Comparison of ENCODE assay signal across 28 mouse cellular contexts in the genomic region with DNA sequence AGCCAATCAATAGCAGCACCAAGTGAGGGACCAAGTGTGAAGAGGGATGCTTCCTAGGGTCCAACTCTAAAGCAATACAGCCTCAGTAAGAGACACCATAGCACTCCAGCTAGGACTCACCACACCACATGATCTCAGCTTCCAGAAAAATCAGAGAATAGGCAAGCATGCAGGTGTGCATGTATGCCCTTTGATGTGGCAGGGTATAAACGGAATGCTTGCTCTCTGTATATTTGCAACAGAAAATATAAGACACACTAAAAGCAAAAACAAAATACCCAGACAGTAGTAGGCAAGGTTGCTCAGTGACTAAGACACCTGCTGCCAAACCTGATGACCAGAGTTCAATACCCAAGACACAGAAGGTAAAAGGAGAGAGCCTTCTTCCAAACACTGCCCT. TPM values are rescaled to one million over a fixed set of nuclear protein-coding genes. Genes with fewer than 3 reads are reported as not detected.
DNase-seq lines count a peak whose midpoint lies in the region; ATAC-seq and TF ChIP-seq lines count a peak whose summit lies in the region.
"Had no signal": no experiment of that assay in that cellular context is flagged by ENCODE, and none has a peak within 500 bp of the region (broad histone marks: within the 10 kb centered on the region; RNA-seq: fewer than 3 reads in every experiment).

No protein-coding gene starts in this region.

- no peaks in the 10 kb centered on the region for H3K9me3 ChIP-seq in heart, postnatal 0 days (replicated peaks; ENCODE audit: control insufficient read depth, low read length)
- no peaks in the 10 kb centered on the region for H3K9me3 ChIP-seq in midbrain, embryonic 11.5 days (ENCODE audit: control insufficient read depth, low read length)
- no peaks in the 10 kb centered on the region for H3K9me3 ChIP-seq in hindbrain, embryonic 16.5 days (ENCODE audit: control insufficient read depth, low read length)
- H3K9me3 ChIP-seq: embryonic facial prominence, embryonic 12.5 days; embryonic facial prominence, embryonic 15.5 days; G1E; heart, embryonic 12.5 days; heart, embryonic 15.5 days had no signal

- H3K9ac ChIP-seq in heart, postnatal 0 days (replicated peaks; ENCODE audit: low read depth, low read length), result no peak overlapping the region
- H3K9ac ChIP-seq in heart, adult 2 months (ENCODE audit: low read depth, low read length), result no peak overlapping the region
- no peak overlapping the region for H3K9ac ChIP-seq in midbrain, embryonic 11.5 days (ENCODE audit: low read length)
- no peak overlapping the region for H3K9ac ChIP-seq in hindbrain, embryonic 16.5 days (ENCODE audit: low read depth, low read length)
- H3K9ac ChIP-seq: embryonic facial prominence, embryonic 12.5 days; embryonic facial prominence, embryonic 15.5 days; forebrain, postnatal 0 days; heart, embryonic 12.5 days; heart, embryonic 15.5 days; hindbrain, embryonic 14.5 days had no signal

- H3K4me3 ChIP-seq in heart, postnatal 0 days (ENCODE audit: low read depth, low read length), result no peak overlapping the region
- no peak overlapping the region for H3K4me3 ChIP-seq in heart, adult 2 months
- no peak overlapping the region for H3K4me3 ChIP-seq in lung, adult 2 months (replicated peaks; ENCODE audit: extremely low read depth, low read depth, low read length)
- no peak overlapping the region for H3K4me3 ChIP-seq in midbrain, embryonic 11.5 days (ENCODE audit: low read depth, low read length)
- H3K4me3 ChIP-seq in hindbrain, embryonic 16.5 days (ENCODE audit: low read length), result no peak overlapping the region
- H3K4me3 ChIP-seq: embryonic facial prominence, embryonic 12.5 days; embryonic facial prominence, embryonic 15.5 days; gastrocnemius, adult 2 months; heart, embryonic 12.5 days; heart, embryonic 15.5 days had no signal

- TF ChIP-seq POLR2A in heart, adult 2 months (IDR thresholded peaks at IDR 0.05; ENCODE audit: insufficient read depth, low read depth, low read length), result no peak
- no peak for TF ChIP-seq POLR2A in lung, adult 2 months (IDR thresholded peaks at IDR 0.05; ENCODE audit: borderline replicate concordance, extremely low read depth, low read depth, low read length)

- H3K4me2 ChIP-seq in heart, postnatal 0 days (ENCODE audit: low read depth, low read length), result no peak overlapping the region
- H3K4me2 ChIP-seq in midbrain, embryonic 11.5 days, result no peak overlapping the region
- H3K4me2 ChIP-seq in hindbrain, embryonic 16.5 days (ENCODE audit: low read length), result no peak overlapping the region
- H3K4me2 ChIP-seq: embryonic facial prominence, embryonic 12.5 days; embryonic facial prominence, embryonic 15.5 days; heart, embryonic 12.5 days; heart, embryonic 15.5 days; hindbrain, embryonic 14.5 days had no signal

- peak overlapping the region; percentile 11; the same call in 1 of the 2 replicates for H3K27ac ChIP-seq in heart, postnatal 0 days (ENCODE audit: low read depth)
- no peak overlapping the region for H3K27ac ChIP-seq in heart, adult 2 months
- no peak overlapping the region for H3K27ac ChIP-seq in midbrain, embryonic 11.5 days (ENCODE audit: low read depth, low read length)
- H3K27ac ChIP-seq in hindbrain, embryonic 16.5 days (ENCODE audit: low read depth, low read length), result no peak overlapping the region
- H3K27ac ChIP-seq: embryonic facial prominence, embryonic 12.5 days; embryonic facial prominence, embryonic 15.5 days; gastrocnemius, adult 2 months; heart, embryonic 15.5 days; hindbrain, embryonic 14.5 days had no signal

- no peak for TF ChIP-seq CTCF in heart, postnatal 0 days (IDR thresholded peaks at IDR 0.05; ENCODE audit: low read depth)
- TF ChIP-seq CTCF in heart, adult 2 months (IDR thresholded peaks at IDR 0.05), result no peak
- no peak for TF ChIP-seq CTCF in lung, adult 2 months (IDR thresholded peaks at IDR 0.05; ENCODE audit: insufficient read depth, low read length)

- WGBS in heart, postnatal 0 days, result 86% methylated on average over 1 of the region's 1 CpGs
- 84% methylated on average over 1 of the region's 1 CpGs for WGBS in heart, adult 2 months
- 82% methylated on average over 1 of the region's 1 CpGs for WGBS in lung, adult 2 months
- 84% methylated on average over 1 of the region's 1 CpGs for WGBS in midbrain, embryonic 11.5 days
- WGBS in hindbrain, embryonic 16.5 days, result 93% methylated on average over 1 of the region's 1 CpGs

- no peak for ATAC-seq in heart, postnatal 0 days (ENCODE audit: insufficient read depth, low read depth)
- no peak for ATAC-seq in midbrain, embryonic 11.5 days (ENCODE audit: low FRiP score)
- ATAC-seq in hindbrain, embryonic 16.5 days, result no peak
- ATAC-seq: forebrain, embryonic 14.5 days; forebrain, postnatal 0 days; Patski had no signal

- TF ChIP-seq EP300 in heart, postnatal 0 days (IDR thresholded peaks at IDR 0.05; ENCODE audit: low read depth), result no peak
- TF ChIP-seq EP300 in heart, adult 2 months (IDR thresholded peaks at IDR 0.05; ENCODE audit: insufficient read depth, low read depth, low read length), result no peak

- peaks cover 9% of the 10 kb centered on the region; the same call in 1 of the 2 replicates for H3K4me1 ChIP-seq in heart, postnatal 0 days (ENCODE audit: control insufficient read depth, insufficient read depth)
- H3K4me1 ChIP-seq in heart, adult 2 months (ENCODE audit: control insufficient read depth, insufficient read depth, low read length), result peaks cover 10% of the 10 kb centered on the region
- H3K4me1 ChIP-seq in lung, adult 2 months (ENCODE audit: control insufficient read depth, insufficient read depth, low read length), result peaks cover 16% of the 10 kb centered on the region
- no peaks in the 10 kb centered on the region for H3K4me1 ChIP-seq in midbrain, embryonic 11.5 days (ENCODE audit: control insufficient read depth, insufficient read depth, low read length)
- H3K4me1 ChIP-seq in hindbrain, embryonic 16.5 days (ENCODE audit: control insufficient read depth, insufficient read depth, low read depth, low read length), result peaks cover 3% of the 10 kb centered on the region

- peaks cover 7% of the 10 kb centered on the region for H3K79me2 ChIP-seq in heart, adult 2 months (replicated peaks; ENCODE audit: control insufficient read depth, insufficient read depth, low read length)

- H3K36me3 ChIP-seq in heart, postnatal 0 days (replicated peaks; ENCODE audit: control insufficient read depth, insufficient read depth, low read length), result no peaks in the 10 kb centered on the region
- no peaks in the 10 kb centered on the region for H3K36me3 ChIP-seq in heart, adult 2 months (ENCODE audit: control insufficient read depth, insufficient read depth, low read length)
- no peaks in the 10 kb centered on the region for H3K36me3 ChIP-seq in midbrain, embryonic 11.5 days (ENCODE audit: control insufficient read depth, insufficient read depth, low read length)
- no peaks in the 10 kb centered on the region for H3K36me3 ChIP-seq in hindbrain, embryonic 16.5 days (ENCODE audit: control insufficient read depth, insufficient read depth, low read length)
- H3K36me3 ChIP-seq: embryonic facial prominence, embryonic 12.5 days; embryonic facial prominence, embryonic 15.5 days; heart, embryonic 15.5 days had no signal

- no peaks in the 10 kb centered on the region for H3K27me3 ChIP-seq in heart, postnatal 0 days (ENCODE audit: control insufficient read depth, insufficient read depth, low read length)
- H3K27me3 ChIP-seq in heart, adult 2 months (ENCODE audit: control insufficient read depth, insufficient read depth, low read length), result no peaks in the 10 kb centered on the region
- no peaks in the 10 kb centered on the region for H3K27me3 ChIP-seq in midbrain, embryonic 11.5 days (ENCODE audit: control insufficient read depth, insufficient read depth, low read length)
- no peaks in the 10 kb centered on the region for H3K27me3 ChIP-seq in hindbrain, embryonic 16.5 days (replicated peaks; ENCODE audit: control insufficient read depth, insufficient read depth, low read length)
- H3K27me3 ChIP-seq: CH12.LX; embryonic facial prominence, embryonic 12.5 days; embryonic facial prominence, embryonic 15.5 days; heart, embryonic 12.5 days; heart, embryonic 15.5 days; Patski had no signal

- DNase-seq in heart, postnatal 0 days (ENCODE audit: low spot score), result no peak
- DNase-seq in heart, adult 2 months, result no peak
- DNase-seq in thymus, postnatal 0 days (ENCODE audit: low spot score), result peak; percentile 71
- DNase-seq in thymus, postnatal 25 days, result peak; percentile 64
- DNase-seq in lung, adult 2 months, result no peak
- DNase-seq in midbrain, embryonic 11.5 days (ENCODE audit: low spot score, missing footprints), result no peak
- no peak for DNase-seq in cerebellum, adult 11-12 months
- DNase-seq: adrenal gland, adult 2 months; adrenal gland, postnatal 14 days; cerebellum, adult 11 months; cerebellum, adult 8-10 months; cerebellum, postnatal 10 days; forebrain, postnatal 0 days; gastrocnemius, adult 2 months; gastrocnemius, postnatal 14 days; heart, adult 11 months; heart, postnatal 14 days; heart, postnatal 4 days had no signal

- intact Hi-C loops in heart, adult 2 months (cut with DNase I), result no loop called here

RNA-seq across cellular contexts. Expression of gene Phf2, which starts 27.4 kb away (rescaled TPM):
- total RNA-seq in heart, postnatal 0 days (2014; rRNA removed; ENCODE audit: low replicate concordance), result 12.7 and 17.9 TPM in 2 replicates
- 2.3 and 2.6 TPM in 2 replicates for polyA plus RNA-seq in heart, postnatal 0 days (2015; fragmentation: Nextera tagmentation; extraction: Ambion mirVana)
- total RNA-seq in heart, adult 2 months (2021), result 10 to 100 TPM; 30.0 to 33.9 TPM
- 12.9 and 13.4 TPM in 2 replicates for polyA plus RNA-seq in heart, adult 2 months (2012; rRNA removed)
- 11.9 and 13.0 TPM in 2 replicates for polyA plus RNA-seq in thymus, postnatal 0 days (2015; fragmentation: Nextera tagmentation; extraction: Ambion mirVana)
- polyA plus RNA-seq in lung, adult 2 months (2012; rRNA removed), result 24.0 and 25.9 TPM in 2 replicates
- 9.8 and 10.7 TPM in 2 replicates for polyA plus RNA-seq in midbrain, embryonic 11.5 days (2014; fragmentation: Nextera tagmentation; extraction: Ambion mirVana)
- 6.1 and 7.2 TPM in 2 replicates for polyA plus RNA-seq in hindbrain, embryonic 16.5 days (2015; fragmentation: Nextera tagmentation; extraction: Ambion mirVana)

Comparison
In these comparisons a context has a peak if more than half of its experiments do, and no peak if none do; other contexts are left out.
1. DNase-seq: peak in thymus, postnatal 0 days (single experiment) and thymus, postnatal 25 days (single experiment); none in heart, postnatal 0 days (single experiment), heart, adult 2 months (0 of 2), lung, adult 2 months (single experiment), midbrain, embryonic 11.5 days (single experiment) and cerebellum, adult 11-12 months (single experiment).